Mouse (Mus musculus) hindbrain, postnatal 0 days (tissue): ENCODE measurements around the gene Cabp4. TPM values are rescaled to one million over a fixed set of nuclear protein-coding genes. Genes with fewer than 3 reads are reported as not detected.
A peak's percentile ranks its signal among the peaks of the same experiment; 100 is the strongest.

ENCODE experiments used
- ATAC-seq: fragments of 200-750 bp; cut with Nextera tagmentation; 2 replicates; pipeline ENCODE4 v1.8.0; 2017; ENCODE audit warnings: mild to moderate bottlenecking, moderate TSS enrichment, moderate library complexity
- DNase-seq: peaks from one replicate; pipeline ENCODE4 v3.0.0-alpha.2; 2015; ENCODE audit warnings: low spot score
- H3K27ac ChIP-seq: fragments of 300-500 bp; sonication (generic); 2 replicates; pipeline ENCODE4 v1.5.1; 2014; ENCODE audit warnings: mild to moderate bottlenecking
- H3K27me3 ChIP-seq: fragments of 300-500 bp; sonication (generic); 2 replicates; pipeline ENCODE4 v1.6.1; 2014; ENCODE audit warnings: low read length, mixed read lengths; ENCODE audit not compliant: insufficient read depth
- H3K36me3 ChIP-seq: fragments of 300-500 bp; sonication (generic); 2 replicates; pipeline ENCODE4 v1.6.1; 2014; ENCODE audit warnings: low read length, mixed read lengths; ENCODE audit not compliant: insufficient read depth
- H3K4me1 ChIP-seq: fragments of 300-500 bp; sonication (generic); 2 replicates; pipeline ENCODE4 v1.6.1; 2014; ENCODE audit warnings: antibody characterized with exemption, low read length, mixed read lengths; ENCODE audit not compliant: insufficient read depth
- H3K4me2 ChIP-seq: fragments of 300-500 bp; sonication (generic); 2 replicates; pipeline ENCODE4 v1.6.1; 2014; ENCODE audit warnings: low read depth, mild to moderate bottlenecking, low read length, moderate library complexity, mixed read lengths
- H3K4me3 ChIP-seq: fragments of 300-500 bp; sonication (generic); 2 replicates; pipeline ENCODE4 v1.5.1; 2014; ENCODE audit warnings: low read length
- H3K9ac ChIP-seq: fragments of 300-500 bp; sonication (generic); replicated peaks from 2 replicates; pipeline ENCODE4 v1.6.1; 2014; ENCODE audit warnings: mild to moderate bottlenecking, low read length, moderate library complexity, mixed read lengths
- H3K9me3 ChIP-seq: fragments of 300-500 bp; sonication (generic); 2 replicates; pipeline ENCODE4 v1.6.1; 2016; ENCODE audit warnings: low read length, mixed read lengths
- CTCF ChIP-seq: IDR thresholded peaks from 2 replicates; pipeline ENCODE4 v1.5.1; 2016; ENCODE audit warnings: antibody characterized with exemption, control low read depth, low read depth
- WGBS: fragments of 180-500 bp; shearing (Covaris S2); extraction: QIAGEN DNeasy Blood & Tissue Kit; methylation state at CpG from one replicate; pipeline ENCODE4 v1.1.7; 2014; 5-methylcytosine and 5-hydroxymethylcytosine counted together
- polyA plus RNA-seq: library from polyadenylated mRNA; unstranded; fragments of >200 nt; fragmentation: Nextera tagmentation; extraction: Ambion mirVana; gene quantifications from 2 replicates; pipeline ENCODE4 v1.2.1, GENCODE M21; 2015
- total RNA-seq: library from RNA; depleted of rRNA; stranded (reverse); fragments of >200 nt; gene quantifications from 2 replicates; pipeline ENCODE4 v1.2.3, GENCODE M21; 2014

Gene Cabp4
- total and polyA plus RNA-seq, 2 experiments from 2014 or later: 0.51 TPM; not detected in 1

- 93% methylated on average over 12 of the region's 12 CpGs for WGBS
- Histone ChIP-seq H3K9ac (no peak overlapping the region), H3K27me3 (no peaks in the 10 kb centered on the region), H3K9me3 (no peaks in the 10 kb centered on the region), H3K4me3 (no peak overlapping the region), H3K27ac (no peak overlapping the region), H3K36me3 (no peaks in the 10 kb centered on the region), H3K4me1 (peaks cover 24% of the 10 kb centered on the region), H3K4me2 (no peak overlapping the region)
- no peak for DNase-seq
- TF ChIP-seq CTCF: no peak
- no peak for ATAC-seq
Observed at GRCm38 (mm10) chr19:4102626-4103025, 41.2 kb downstream of the Cabp4 start.

- no peak for TF ChIP-seq CTCF
- H3K9ac ChIP-seq: peak overlapping the region; percentile 55; the same call in 1 of the 2 replicates
- H3K36me3 ChIP-seq: no peaks in the 10 kb centered on the region
- DNase-seq: no peak
- 81% methylated on average over 2 of the region's 2 CpGs for WGBS
- peak overlapping the region; percentile 70 for H3K4me2 ChIP-seq
- H3K27me3 ChIP-seq: no peaks in the 10 kb centered on the region
- ATAC-seq: no peak
- peak overlapping the region; percentile 57 for H3K4me3 ChIP-seq
- H3K4me1 ChIP-seq: peaks cover 24% of the 10 kb centered on the region
- no peaks in the 10 kb centered on the region for H3K9me3 ChIP-seq
- 0 out of 2 replicates have a peak overlapping the region, but pooled peaks have one; percentile 59 for H3K27ac ChIP-seq
Observed at GRCm38 (mm10) chr19:4102049-4102448, 41.8 kb downstream of the Cabp4 start.

GRCm38 (mm10) chr19:4101466-4101865 lies 42.4 kb downstream of the Cabp4 start:
- Histone ChIP-seq H3K27ac (peak overlapping the region; percentile 59; the same call in 1 of the 2 replicates), H3K4me2 (peak overlapping the region; percentile 70), H3K36me3 (no peaks in the 10 kb centered on the region), H3K4me1 (peaks cover 24% of the 10 kb centered on the region), H3K27me3 (no peaks in the 10 kb centered on the region), H3K9ac (peak overlapping the region; percentile 55), H3K9me3 (no peaks in the 10 kb centered on the region), H3K4me3 (peak overlapping the region; percentile 57)
- WGBS: 71% methylated on average over 6 of the region's 6 CpGs
- DNase-seq: peak; percentile 53
- ATAC-seq: no peak
- TF ChIP-seq CTCF: no peak; the same call in 1 of the 2 replicates

- Histone ChIP-seq H3K36me3 (no peaks in the 10 kb centered on the region), H3K4me2 (peak overlapping the region; percentile 70), H3K4me1 (peaks cover 24% of the 10 kb centered on the region), H3K4me3 (peak overlapping the region; percentile 57), H3K9me3 (no peaks in the 10 kb centered on the region), H3K27me3 (no peaks in the 10 kb centered on the region), H3K9ac (peak overlapping the region; percentile 55), H3K27ac (peak overlapping the region; percentile 59; the same call in 1 of the 2 replicates)
- TF ChIP-seq CTCF: no peak
- WGBS: under 1% methylated on average over 51 of the region's 52 CpGs
- ATAC-seq (peak; percentile 10; the same call in 1 of the 2 replicates), DNase-seq (peak; percentile 80)
Observed at GRCm38 (mm10) chr19:4100718-4101261, 43.0 kb downstream of the Cabp4 start.

GRCm38 (mm10) chr19:4099837-4100717 lies 43.8 kb downstream of the Cabp4 start, which contains the start of gene Pitpnm1:
TSS of gene Pitpnm1 (plus strand) at chr19:4099998.
- Histone ChIP-seq H3K4me2 (peak within 1 kb of the TSS; percentile 70), H3K36me3 (no peaks in the 10 kb centered on the region), H3K27ac (peak within 1 kb of the TSS; percentile 59; the same call in 1 of the 2 replicates), H3K4me3 (peak within 1 kb of the TSS; percentile 57), H3K9ac (peak within 1 kb of the TSS; percentile 55), H3K9me3 (no peaks in the 10 kb centered on the region), H3K4me1 (peaks cover 24% of the 10 kb centered on the region), H3K27me3 (no peaks in the 10 kb centered on the region)
- 1% methylated on average over 52 of the region's 53 CpGs for WGBS
- ATAC-seq: no peak
- DNase-seq: peak; percentile 15
- no peak for TF ChIP-seq CTCF

- ATAC-seq (no peak), DNase-seq (peak; percentile 92)
- H3K27me3 ChIP-seq: no peaks in the 10 kb centered on the region
- 15% methylated on average over 9 of the region's 9 CpGs for WGBS
- H3K27ac ChIP-seq: 0 out of 2 replicates have a peak overlapping the region, but pooled peaks have one; percentile 17
- no peaks in the 10 kb centered on the region for H3K9me3 ChIP-seq
- H3K4me3 ChIP-seq: 0 out of 2 replicates have a peak overlapping the region, but pooled peaks have one; percentile 3
- peaks cover 24% of the 10 kb centered on the region for H3K4me1 ChIP-seq
- no peak overlapping the region for H3K9ac ChIP-seq
- peak; percentile 96 for TF ChIP-seq CTCF
- H3K36me3 ChIP-seq: no peaks in the 10 kb centered on the region
- peak overlapping the region; percentile 70; the same call in 1 of the 2 replicates for H3K4me2 ChIP-seq
Observed at GRCm38 (mm10) chr19:4099056-4099455, 44.8 kb downstream of the Cabp4 start.
